ENCODE assay signal across 17 mouse cellular contexts in genomic region chr1:162242980-162243650, GRCm38 (mm10).
DNase-seq lines count a peak whose midpoint lies in the region; ATAC-seq lines count a peak whose summit lies in the region.
"Had no signal": no experiment of that assay in that cellular context is flagged by ENCODE, and none has a peak within 500 bp of the region (broad histone marks: within the 10 kb centered on the region; RNA-seq: fewer than 3 reads in every experiment).

No protein-coding gene starts in this region.

- H3K36me3 ChIP-seq in kidney, embryonic 14.5 days (ENCODE audit: control insufficient read depth, insufficient read depth, low read length): no peaks in the 10 kb centered on the region
- H3K36me3 ChIP-seq in neural tube, embryonic 15.5 days: no peaks in the 10 kb centered on the region
- no peaks in the 10 kb centered on the region for H3K36me3 ChIP-seq in intestine, embryonic 15.5 days

- no peak overlapping the region for H3K9ac ChIP-seq in kidney, embryonic 14.5 days (ENCODE audit: low read depth, low read length)
- H3K9ac ChIP-seq in neural tube, embryonic 15.5 days (replicated peaks): no peak overlapping the region
- H3K9ac ChIP-seq in intestine, embryonic 15.5 days: no peak overlapping the region
- H3K9ac ChIP-seq: forebrain, embryonic 13.5 days had no signal

- peaks cover 16% of the 10 kb centered on the region for H3K4me1 ChIP-seq in kidney, embryonic 14.5 days (ENCODE audit: control insufficient read depth, insufficient read depth, low read length)
- H3K4me1 ChIP-seq in neural tube, embryonic 15.5 days: 0 out of 2 replicates have a peak, but pooled peaks cover 2% of the 10 kb centered on the region
- H3K4me1 ChIP-seq in intestine, embryonic 15.5 days (replicated peaks): no peaks in the 10 kb centered on the region
- H3K4me1 ChIP-seq: forebrain, embryonic 13.5 days had no signal

- H3K9me3 ChIP-seq in kidney, embryonic 14.5 days (ENCODE audit: control insufficient read depth, low read length): no peaks in the 10 kb centered on the region
- no peaks in the 10 kb centered on the region for H3K9me3 ChIP-seq in neural tube, embryonic 15.5 days (replicated peaks)
- no peaks in the 10 kb centered on the region for H3K9me3 ChIP-seq in intestine, embryonic 15.5 days
- H3K9me3 ChIP-seq: forebrain, embryonic 13.5 days had no signal

- H3K27ac ChIP-seq in kidney, embryonic 14.5 days (ENCODE audit: low read depth, low read length): peak overlapping the region; percentile 39; the same call in 1 of the 2 replicates
- no peak overlapping the region for H3K27ac ChIP-seq in neural tube, embryonic 15.5 days (replicated peaks)
- H3K27ac ChIP-seq in intestine, embryonic 15.5 days: 0 out of 2 replicates have a peak overlapping the region, but pooled peaks have one; percentile 34
- H3K27ac ChIP-seq: forebrain, embryonic 13.5 days had no signal

- no peak for DNase-seq in kidney, adult 18-20 months
- peak; percentile 46 for DNase-seq in neural tube, embryonic 10.5 days (ENCODE audit: extremely low spot score, low spot score)
- DNase-seq in frontal cortex, postnatal 10 days (ENCODE audit: low spot score in 2 of 2): no peak
- no peak for DNase-seq in cerebellum, adult 11 months
- DNase-seq in retina, postnatal 1 day: no peak
- DNase-seq: adrenal gland, postnatal 36 days; cerebellum, adult 9-11 months; gastrocnemius, postnatal 25 days; heart, postnatal 4 days; kidney, adult 2 months; lung, postnatal 10 days; thymus, postnatal 25 days had no signal

- 44% methylated on average over 7 of the region's 7 CpGs for WGBS in kidney, embryonic 14.5 days
- WGBS in neural tube, embryonic 15.5 days: 74% methylated on average over 7 of the region's 7 CpGs
- 42% methylated on average over 7 of the region's 7 CpGs for WGBS in intestine, embryonic 15.5 days

- H3K27me3 ChIP-seq in kidney, embryonic 14.5 days (ENCODE audit: control insufficient read depth, insufficient read depth, low read length): no peaks in the 10 kb centered on the region
- no peaks in the 10 kb centered on the region for H3K27me3 ChIP-seq in neural tube, embryonic 15.5 days (replicated peaks)
- H3K27me3 ChIP-seq in intestine, embryonic 15.5 days (replicated peaks): no peaks in the 10 kb centered on the region
- H3K27me3 ChIP-seq: CH12.LX; forebrain, embryonic 13.5 days had no signal

- no peak overlapping the region for H3K4me3 ChIP-seq in kidney, embryonic 14.5 days (ENCODE audit: low read length)
- H3K4me3 ChIP-seq in neural tube, embryonic 15.5 days (replicated peaks): no peak overlapping the region
- no peak overlapping the region for H3K4me3 ChIP-seq in intestine, embryonic 15.5 days (replicated peaks)
- H3K4me3 ChIP-seq: forebrain, embryonic 13.5 days had no signal

- ATAC-seq in kidney, embryonic 14.5 days (ENCODE audit: low FRiP score, low TSS enrichment): peak; percentile 67
- ATAC-seq in neural tube, embryonic 15.5 days (ENCODE audit: low FRiP score): no peak
- peak; percentile 81 for ATAC-seq in intestine, embryonic 15.5 days
- ATAC-seq: forebrain, embryonic 13.5 days had no signal

- H3K4me2 ChIP-seq in kidney, embryonic 14.5 days (replicated peaks; ENCODE audit: low read depth, low read length): no peak overlapping the region
- no peak overlapping the region for H3K4me2 ChIP-seq in neural tube, embryonic 15.5 days
- no peak overlapping the region for H3K4me2 ChIP-seq in intestine, embryonic 15.5 days (replicated peaks)
- H3K4me2 ChIP-seq: forebrain, embryonic 13.5 days had no signal
